Mouse (Mus musculus): ENCODE data around the gene Sftpd. TPM values are rescaled to one million over a fixed set of nuclear protein-coding genes. Genes with fewer than 3 reads are reported as not detected.

The Sftpd gene
- polyA plus RNA-seq, 1 experiment = not detected

DNA sequence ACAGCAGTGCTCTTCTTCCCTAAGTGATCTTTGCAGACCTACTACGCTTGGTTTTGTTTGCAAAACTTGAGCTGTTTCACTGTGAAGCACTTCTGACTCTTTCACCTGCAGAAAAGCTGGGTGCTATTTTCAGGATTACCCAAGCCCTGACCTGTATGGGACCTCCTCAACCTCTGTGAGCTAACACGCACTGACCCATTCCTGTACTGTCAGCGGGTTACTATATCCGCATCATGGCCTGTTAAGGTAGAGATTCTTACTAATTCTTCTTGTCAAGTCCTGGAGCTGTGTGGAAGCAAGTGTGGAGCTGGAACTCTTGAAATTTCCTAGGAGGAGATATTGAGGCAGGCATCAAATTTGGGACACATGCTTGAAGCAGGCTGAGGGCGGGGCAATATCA, 60.3 kb downstream of the Sftpd start:
- H3K4me3 ChIP-seq (ENCODE audit: insufficient read depth, low read depth, low read length) = no peak overlapping the region
- H3K4me1 ChIP-seq (ENCODE audit: control insufficient read depth, insufficient read depth, low read length) = no peaks in the 10 kb centered on the region
- WGBS = 87% methylated on average over 5 of the region's 5 CpGs
- no peak overlapping the region for H3K27ac ChIP-seq (ENCODE audit: insufficient read depth, low read depth, low read length)
- TF ChIP-seq CTCF (IDR thresholded peaks at IDR 0.05; ENCODE audit: insufficient read depth, low read depth, low read length) (no peak), POLR2A (IDR thresholded peaks at IDR 0.05; ENCODE audit: insufficient read depth, low read depth, low read length) (no peak)

Other genes starting within 250 kb of the Sftpd start
- not detected in 2 replicates for gene Tspan14, start 218.3 kb downstream of the Sftpd start, polyA plus RNA-seq (2012; ENCODE audit: insufficient read depth, insufficient read length, low replicate concordance, missing spikeins)
- gene Fam213a, start 171.4 kb downstream of the Sftpd start, polyA plus RNA-seq (2012; ENCODE audit: insufficient read depth, insufficient read length, low replicate concordance, missing spikeins) = not detected in 2 replicates
- gene Dydc2, start 115.9 kb downstream of the Sftpd start, polyA plus RNA-seq (2012; ENCODE audit: insufficient read depth, insufficient read length, low replicate concordance, missing spikeins) = not detected in 2 replicates
- gene Dydc1, start 112.2 kb downstream of the Sftpd start, polyA plus RNA-seq (2012; ENCODE audit: insufficient read depth, insufficient read length, low replicate concordance, missing spikeins) = not detected in 2 replicates
- not detected in 2 replicates for gene Mat1a, start 80.1 kb downstream of the Sftpd start, polyA plus RNA-seq (2012; ENCODE audit: insufficient read depth, insufficient read length, low replicate concordance, missing spikeins)
- gene Sftpa1, start 53.4 kb downstream of the Sftpd start, polyA plus RNA-seq (2012; ENCODE audit: insufficient read depth, insufficient read length, low replicate concordance, missing spikeins) = not detected in 2 replicates
- gene Mbl1, start 33.7 kb downstream of the Sftpd start, polyA plus RNA-seq (2012; ENCODE audit: insufficient read depth, insufficient read length, low replicate concordance, missing spikeins) = not detected in 2 replicates
- gene Gm2832, start 93.7 kb upstream of the Sftpd start, polyA plus RNA-seq (2012; ENCODE audit: insufficient read depth, insufficient read length, low replicate concordance, missing spikeins) = not detected in 2 replicates
- not detected in 2 replicates for gene Gm5798, start 163.5 kb upstream of the Sftpd start, polyA plus RNA-seq (2012; ENCODE audit: insufficient read depth, insufficient read length, low replicate concordance, missing spikeins)
- gene Gm7945, start 201.2 kb upstream of the Sftpd start, polyA plus RNA-seq (2012; ENCODE audit: insufficient read depth, insufficient read length, low replicate concordance, missing spikeins) = not detected in 2 replicates
- not detected in 2 replicates for gene Gm6482, start 223.1 kb upstream of the Sftpd start, polyA plus RNA-seq (2012; ENCODE audit: insufficient read depth, insufficient read length, low replicate concordance, missing spikeins)